Mouse (Mus musculus): ENCODE measurements around the gene Olfr697. TPM values are rescaled to one million over a fixed set of nuclear protein-coding genes. Genes with fewer than 3 reads are reported as not detected.

The Olfr697 gene
- not detected in 2 replicates for polyA plus RNA-seq (2021; fragmentation: Nextera tagmentation)
- long read RNA-seq, experiment 1: 0 reads
- long read RNA-seq, experiment 2: 0 reads

GRCm38 (mm10) chr7:106742343-106742742, at the start of gene Olfr697:
Gene Olfr697, minus strand, starts transcription at chr7:106742443.

DNA sequence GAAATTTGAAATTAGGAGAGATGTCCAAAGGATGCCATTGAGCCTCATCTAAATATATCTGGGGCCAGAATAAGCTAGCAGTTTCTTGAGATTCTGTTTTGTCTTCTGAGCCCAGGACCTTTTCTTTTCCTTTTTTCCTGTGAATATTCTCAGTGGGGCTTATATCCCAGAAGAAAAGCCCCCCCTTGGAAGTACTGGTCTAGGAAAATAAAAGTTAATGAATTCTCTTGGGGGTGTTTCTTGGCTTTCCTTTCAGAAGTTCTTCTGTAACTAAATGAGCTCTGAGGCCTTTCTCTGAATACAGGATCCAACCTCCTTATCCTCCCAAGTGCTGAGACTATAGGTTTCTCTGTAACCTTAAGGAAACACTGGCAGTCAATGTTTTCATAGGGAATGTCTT, 13.1 kb upstream of the Olfr697 start, which contains the start of gene Olfr698:
Olfr698 (minus strand) TSS at position 101 of the 400 bp plus-strand sequence.

DNA sequence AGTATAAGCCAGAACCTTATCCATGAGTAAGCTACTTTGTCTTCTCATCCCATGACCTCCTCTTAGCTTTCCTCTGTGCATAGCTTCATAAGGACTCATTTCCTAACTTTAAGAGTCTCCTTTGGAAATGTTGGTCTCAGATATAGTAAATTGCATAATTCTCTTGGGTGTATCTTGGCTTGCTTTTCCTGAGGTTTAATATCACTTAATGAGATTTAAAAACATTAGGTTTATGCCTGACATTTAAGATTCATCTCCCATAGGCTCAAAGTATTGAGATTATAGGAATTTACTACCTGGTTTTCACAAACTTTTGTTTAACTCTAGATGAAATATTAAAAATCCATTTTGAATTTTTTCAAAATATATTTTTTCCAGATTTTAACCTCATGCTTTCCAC, 25.9 kb downstream of the Olfr697 start, which contains the start of gene Olfr695:
Olfr695 (minus strand) TSS at position 101 of the 400 bp plus-strand sequence.

DNA sequence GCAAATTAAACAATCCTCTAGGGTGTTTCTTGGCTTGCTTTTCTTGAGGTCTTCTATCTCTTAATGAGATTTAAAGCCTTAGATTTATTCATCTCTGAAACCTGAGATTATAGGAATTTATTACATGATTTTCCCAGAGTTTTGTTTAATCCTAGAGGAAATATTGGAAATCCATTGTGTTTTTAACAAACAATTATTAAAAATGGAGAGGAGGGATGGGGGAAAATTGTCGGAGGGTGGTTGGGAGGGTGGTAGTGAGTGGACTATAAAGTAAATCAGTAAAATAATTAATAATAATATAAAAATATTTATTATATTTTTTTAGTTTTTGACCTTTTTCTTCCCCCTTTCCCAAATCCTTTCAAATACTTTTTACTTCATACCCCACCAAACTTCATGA, 50.5 kb downstream of the Olfr697 start, which contains the start of gene Olfr694:
Olfr694 (minus strand) TSS at position 101 of the 400 bp plus-strand sequence.

Other genes starting within 250 kb of the Olfr697 start
- not detected in 2 replicates for gene Olfr693, start 61.9 kb downstream of the Olfr697 start, polyA plus RNA-seq (2021; fragmentation: Nextera tagmentation)
- gene Olfr694, start 50.6 kb downstream of the Olfr697 start, polyA plus RNA-seq (2021; fragmentation: Nextera tagmentation): not detected in 2 replicates
- not detected in 2 replicates for gene Olfr695, start 26.0 kb downstream of the Olfr697 start, polyA plus RNA-seq (2021; fragmentation: Nextera tagmentation)
- not detected in 2 replicates for gene Olfr698, start 13.0 kb upstream of the Olfr697 start, polyA plus RNA-seq (2021; fragmentation: Nextera tagmentation)
- gene Olfr699, start 50.8 kb upstream of the Olfr697 start, polyA plus RNA-seq (2021; fragmentation: Nextera tagmentation): not detected in 2 replicates
- not detected in 2 replicates for gene Olfr700, start 66.4 kb upstream of the Olfr697 start, polyA plus RNA-seq (2021; fragmentation: Nextera tagmentation)
- gene Olfr701, start 71.7 kb upstream of the Olfr697 start, polyA plus RNA-seq (2021; fragmentation: Nextera tagmentation): not detected in 2 replicates
- gene Olfr702, start 91.5 kb upstream of the Olfr697 start, polyA plus RNA-seq (2021; fragmentation: Nextera tagmentation): not detected in 2 replicates
- gene Olfr703, start 100.9 kb upstream of the Olfr697 start, polyA plus RNA-seq (2021; fragmentation: Nextera tagmentation): not detected in 2 replicates
- gene Olfr704, start 120.7 kb upstream of the Olfr697 start, polyA plus RNA-seq (2021; fragmentation: Nextera tagmentation): not detected in 2 replicates
- gene Olfr705, start 134.4 kb upstream of the Olfr697 start, polyA plus RNA-seq (2021; fragmentation: Nextera tagmentation): not detected in 2 replicates
- gene Olfr706, start 145.7 kb upstream of the Olfr697 start, polyA plus RNA-seq (2021; fragmentation: Nextera tagmentation): not detected in 2 replicates
- not detected in 2 replicates for gene Olfr707, start 158.8 kb upstream of the Olfr697 start, polyA plus RNA-seq (2021; fragmentation: Nextera tagmentation)
- gene Olfr1532-ps1, start 165.6 kb upstream of the Olfr697 start, polyA plus RNA-seq (2021; fragmentation: Nextera tagmentation): not detected in 2 replicates
- gene Olfr709-ps1, start 189.8 kb upstream of the Olfr697 start, polyA plus RNA-seq (2021; fragmentation: Nextera tagmentation): not detected in 2 replicates
- gene Olfr710, start 205.9 kb upstream of the Olfr697 start, polyA plus RNA-seq (2021; fragmentation: Nextera tagmentation): not detected in 2 replicates
- gene Olfr6, start 221.5 kb upstream of the Olfr697 start, polyA plus RNA-seq (2021; fragmentation: Nextera tagmentation): not detected in 2 replicates
- not detected in 2 replicates for gene Olfr711, start 233.0 kb upstream of the Olfr697 start, polyA plus RNA-seq (2021; fragmentation: Nextera tagmentation)

Measured in left cerebral cortex, adult 6 months (tissue).